Mouse (Mus musculus) thymus, postnatal 4 days (tissue): ENCODE measurements around the gene Tmem161b.
A peak's percentile ranks its signal among the peaks of the same experiment; 100 is the strongest.
"Not testable (repeated sequence)": the region's sequence is repeated elsewhere in the genome, so short reads cannot be mapped to it uniquely, and the experiment has no call there.

ENCODE experiments used
- DNase-seq: peaks from one replicate; pipeline ENCODE4 v3.0.0; 2021

Gene Tmem161b

DNA sequence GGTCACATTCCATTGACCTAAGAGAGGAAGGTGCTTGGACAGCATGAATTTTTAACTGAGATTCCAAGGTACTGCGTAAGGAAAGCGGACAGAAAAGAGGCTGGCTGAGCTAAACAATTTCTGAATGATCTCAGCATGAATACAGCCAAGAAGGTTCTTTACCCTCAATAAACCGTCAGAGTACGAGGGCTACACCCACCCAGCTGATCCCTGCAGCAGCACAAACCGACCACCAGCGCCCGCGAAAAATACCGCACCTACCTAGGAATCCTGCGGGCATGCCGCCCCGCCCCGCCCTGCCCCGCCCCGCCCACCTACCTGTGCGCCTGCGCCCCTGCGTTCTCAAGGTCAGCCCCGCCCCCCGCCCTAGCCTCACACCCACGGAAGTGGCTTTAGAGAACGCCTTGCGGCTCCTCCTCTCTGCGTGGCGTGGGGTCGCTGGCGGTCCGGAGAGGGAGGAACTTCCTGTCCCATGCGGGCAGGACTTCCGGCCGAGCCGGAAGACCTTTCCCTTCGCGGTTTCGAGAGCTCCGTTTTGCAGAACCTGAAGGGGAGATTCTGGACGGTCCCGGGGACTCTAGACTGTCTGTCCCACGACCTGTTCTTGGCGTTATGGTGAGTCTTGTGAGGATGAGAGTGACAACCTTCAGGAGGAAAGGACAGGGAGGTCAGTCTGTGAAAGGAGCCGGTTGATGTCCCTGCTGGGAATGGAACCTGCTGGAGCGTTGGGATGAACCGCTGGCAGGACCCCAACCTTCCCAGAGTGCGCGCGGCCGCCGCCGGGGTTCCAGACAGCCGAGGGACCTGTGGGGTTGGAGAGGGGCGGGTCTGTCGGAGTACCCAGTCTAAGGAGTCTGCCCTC is at the start of gene Tmem161b:
TSS of gene Tmem161b (plus strand) at position 477 of the 862 bp plus-strand sequence.
- peak; percentile 87 for DNase-seq

DNA sequence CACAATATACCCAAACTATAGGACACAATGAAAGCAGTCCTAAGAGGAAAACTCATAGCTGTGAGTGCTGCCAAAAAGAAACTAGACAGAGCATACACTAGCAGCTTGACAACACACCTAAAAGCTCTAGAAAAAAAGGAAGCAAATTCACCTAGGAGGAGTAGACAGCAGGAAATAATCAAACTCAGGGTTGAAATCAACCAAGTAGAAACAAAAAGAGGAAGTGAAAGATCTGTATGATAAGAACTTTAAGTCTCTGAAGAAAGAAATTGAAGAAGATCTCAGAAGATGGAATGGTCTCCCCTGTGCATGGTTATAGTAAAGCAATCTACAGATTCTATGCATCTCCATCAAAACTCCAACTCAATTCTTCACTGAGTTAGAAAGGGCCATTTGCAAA is 36.3 kb upstream of the Tmem161b start:
- DNase-seq: not testable (repeated sequence)

DNA sequence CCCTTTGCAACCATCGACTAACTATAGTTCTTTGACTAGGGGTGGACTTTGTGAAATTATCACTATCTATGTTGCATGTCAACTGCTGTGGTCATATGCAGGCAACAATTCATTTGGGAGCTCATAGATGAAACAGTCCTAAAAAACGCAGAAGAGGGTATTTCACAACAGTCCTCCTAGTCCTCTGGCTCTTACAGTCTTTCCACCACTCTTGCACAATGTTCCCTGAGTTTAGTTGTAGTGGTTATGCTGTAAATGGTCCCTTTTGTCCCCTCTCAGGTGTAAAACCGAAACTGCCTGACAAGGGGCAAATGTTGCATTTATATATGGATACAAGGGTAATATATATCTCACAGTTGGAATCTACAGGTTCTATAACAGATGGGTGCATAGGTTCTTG is 29.4 kb upstream of the Tmem161b start:
- DNase-seq: no peak

DNA sequence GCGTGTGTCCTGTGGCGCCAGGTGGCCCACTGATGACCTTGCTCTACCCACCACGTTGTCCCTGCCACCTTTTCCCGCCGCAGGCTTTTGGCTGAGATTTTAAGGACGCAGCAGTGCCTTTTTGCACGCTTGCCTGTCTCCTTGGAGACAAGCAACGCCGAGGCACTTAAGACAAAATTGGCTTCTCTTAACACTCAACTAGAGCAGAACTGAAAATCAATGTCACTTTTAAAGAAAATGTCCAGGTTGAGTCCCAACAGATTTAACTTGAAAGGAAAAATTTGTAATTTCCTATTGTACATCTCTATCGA is 541 bp downstream of the Tmem161b start:
- no peak for DNase-seq

DNA sequence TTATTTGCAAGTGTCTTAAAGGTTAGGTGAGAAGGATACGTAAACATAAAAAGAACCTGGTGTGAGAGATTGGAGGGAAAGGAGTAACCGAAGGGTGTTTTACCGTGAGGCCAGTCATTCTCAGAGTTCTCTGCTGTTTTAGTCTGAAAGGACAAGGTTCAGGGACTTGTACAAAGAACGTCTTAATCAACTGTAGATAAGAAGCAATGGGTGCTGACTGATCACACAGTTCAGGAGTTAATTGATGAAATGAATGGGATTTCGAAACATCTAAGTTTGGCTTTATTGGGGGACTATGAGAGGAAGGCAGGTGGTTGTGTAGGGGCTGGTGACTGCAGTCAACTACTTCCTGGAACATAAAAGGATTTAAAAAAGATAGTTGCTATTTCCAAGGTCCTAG is 922 bp downstream of the Tmem161b start:
- DNase-seq: no peak

DNA sequence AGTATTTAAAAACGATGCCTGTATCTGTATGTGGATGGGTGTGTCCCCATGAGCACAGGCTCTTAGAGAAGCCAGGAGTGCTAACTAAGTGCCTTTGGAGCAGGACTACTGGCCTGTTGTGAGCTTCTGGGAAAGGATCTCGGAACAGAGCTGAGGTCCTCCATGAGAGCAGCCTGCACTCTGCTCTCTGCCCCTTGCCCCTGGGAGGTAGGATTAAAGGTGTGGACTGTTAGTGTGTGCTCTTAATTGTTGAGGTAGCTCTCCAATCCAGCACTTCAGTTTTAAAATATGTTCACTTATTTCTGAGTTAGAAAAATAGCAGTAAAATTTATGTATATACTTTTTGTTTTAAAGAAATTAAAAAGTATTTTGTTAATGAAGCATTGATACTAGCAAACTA is 11.9 kb downstream of the Tmem161b start:
- no peak for DNase-seq

DNA sequence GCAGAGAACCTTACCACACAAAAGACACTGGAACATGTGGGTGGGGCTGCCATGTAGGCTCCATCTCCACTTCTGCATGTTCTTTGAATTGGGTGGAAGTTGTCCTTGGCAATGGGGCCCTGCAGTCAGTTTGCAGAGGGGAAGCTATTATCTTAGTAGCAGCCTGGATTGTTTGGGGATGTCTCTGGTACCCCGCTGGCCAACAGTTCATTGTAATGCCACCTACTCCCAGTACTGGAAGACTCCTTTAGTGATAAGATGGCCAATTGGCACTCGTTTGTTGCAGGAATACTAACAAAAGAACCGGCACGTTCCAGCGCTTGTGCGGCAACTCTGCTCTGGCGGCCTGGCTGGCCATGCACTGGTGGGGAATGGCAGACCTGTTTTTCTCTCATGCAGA is 14.7 kb downstream of the Tmem161b start:
- DNase-seq: no peak

DNA sequence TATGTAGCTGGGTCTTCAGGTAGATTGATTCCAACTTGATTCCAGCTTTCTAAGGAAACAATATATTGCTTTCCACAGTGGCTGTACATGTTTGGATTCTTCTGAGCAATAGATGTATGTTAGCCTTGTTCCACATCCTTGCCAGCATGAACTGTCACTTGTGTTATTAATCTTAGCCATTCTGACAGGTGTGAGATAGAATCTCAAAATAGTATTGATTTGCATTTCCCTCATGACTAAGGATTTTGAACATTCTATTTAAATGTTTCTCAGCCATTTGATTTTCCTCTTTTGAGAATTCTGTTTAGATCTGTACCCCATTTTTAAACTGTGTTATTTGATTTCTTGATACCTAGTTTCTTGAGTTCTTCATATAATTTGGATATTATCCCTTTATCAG is 16.1 kb downstream of the Tmem161b start:
- no peak for DNase-seq

DNA sequence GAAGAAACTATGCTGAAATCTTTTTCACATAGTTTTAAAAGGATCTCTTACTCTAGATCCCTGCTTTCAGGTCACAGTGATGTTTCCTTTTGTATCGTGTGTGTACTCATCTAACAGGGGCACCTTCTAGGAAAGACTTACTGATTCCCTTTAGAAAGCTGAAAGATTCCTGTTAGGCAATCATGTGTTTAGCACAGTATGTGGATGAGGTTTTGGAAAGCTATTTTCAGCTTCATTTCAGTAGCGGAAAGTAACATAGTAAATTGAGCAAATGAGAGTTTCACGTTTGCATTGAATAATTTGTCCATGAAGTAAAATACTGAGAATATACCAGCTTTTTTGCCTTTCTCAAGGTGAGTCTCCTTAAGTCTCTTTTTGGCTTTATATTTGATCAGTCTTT is 26.0 kb downstream of the Tmem161b start:
- DNase-seq: no peak

DNA sequence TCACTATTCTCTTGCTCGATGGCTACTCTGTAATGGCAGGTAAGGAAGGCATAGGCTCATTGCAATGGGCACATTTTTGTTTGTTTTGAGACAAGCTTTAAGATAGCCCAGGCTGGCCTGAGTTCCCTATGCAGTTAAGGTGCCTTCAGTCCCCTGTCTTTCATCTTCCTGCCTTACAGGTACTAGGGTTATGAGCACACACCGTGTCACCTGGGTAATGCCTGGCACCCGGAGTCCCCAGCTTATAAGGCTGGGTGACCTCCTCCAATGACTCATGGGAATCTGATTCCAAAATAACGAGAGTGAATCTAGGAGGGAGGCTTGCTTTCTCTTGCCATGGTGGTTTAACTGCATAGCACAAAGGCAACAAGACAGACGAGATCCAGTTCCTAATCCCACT is 29.2 kb downstream of the Tmem161b start:
- no peak for DNase-seq

DNA sequence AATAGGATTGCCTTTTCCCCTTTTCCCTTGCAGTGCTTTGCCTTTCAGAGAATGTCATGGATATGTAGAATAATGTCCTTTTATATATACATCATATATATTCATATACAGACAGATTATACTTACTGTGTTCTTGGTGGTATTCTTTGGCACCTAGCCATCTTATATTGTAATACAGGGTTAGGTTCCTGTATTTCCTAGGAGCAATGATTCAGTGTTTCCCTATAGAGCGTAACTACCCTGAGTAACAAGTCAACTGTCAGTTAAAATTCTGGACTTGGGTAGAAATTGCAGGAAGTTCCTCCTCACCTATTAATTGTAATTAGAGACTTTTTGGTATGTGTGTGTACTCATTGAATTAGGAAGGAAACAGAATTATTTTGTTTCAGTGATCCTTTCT is 33.0 kb downstream of the Tmem161b start:
- DNase-seq: no peak

DNA sequence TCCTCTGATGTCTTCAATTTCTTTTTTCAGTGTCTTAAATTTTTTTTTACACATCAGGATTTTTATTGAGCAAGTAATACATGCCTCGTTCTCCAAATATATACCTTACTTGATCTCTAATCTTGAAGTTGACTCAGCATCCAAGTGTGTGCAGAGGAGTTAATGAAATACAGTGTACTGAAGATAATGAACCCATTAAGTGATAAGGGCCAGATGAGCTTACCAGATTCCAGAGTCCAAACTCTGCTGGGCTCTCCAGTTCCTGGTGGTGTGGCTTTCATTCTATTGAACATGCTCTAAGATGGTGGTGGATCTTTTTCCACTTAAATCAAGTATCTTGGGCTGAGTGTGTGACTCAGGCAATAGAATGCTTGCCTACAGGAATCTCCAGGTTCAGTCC is 42.3 kb downstream of the Tmem161b start:
- not testable (repeated sequence) for DNase-seq

DNA sequence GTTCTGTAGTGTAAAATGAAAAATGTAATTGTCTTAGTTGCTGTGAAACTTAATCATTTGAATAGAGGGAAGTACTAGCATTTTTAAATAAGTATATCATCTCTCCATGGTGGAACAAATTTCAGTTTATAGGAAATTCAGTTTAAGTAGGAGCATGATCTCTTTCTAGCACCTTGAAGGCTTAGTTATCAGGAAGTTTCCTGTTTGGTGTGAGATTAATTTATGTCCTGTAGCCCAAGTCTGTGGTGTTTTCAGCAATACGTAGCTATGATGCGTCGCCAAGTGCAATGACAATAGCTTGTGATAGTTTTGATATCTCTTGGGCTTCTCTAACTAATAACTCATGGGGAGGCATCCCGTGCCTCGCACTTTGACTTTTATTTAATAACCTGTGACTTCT is 54.1 kb downstream of the Tmem161b start:
- DNase-seq: no peak

DNA sequence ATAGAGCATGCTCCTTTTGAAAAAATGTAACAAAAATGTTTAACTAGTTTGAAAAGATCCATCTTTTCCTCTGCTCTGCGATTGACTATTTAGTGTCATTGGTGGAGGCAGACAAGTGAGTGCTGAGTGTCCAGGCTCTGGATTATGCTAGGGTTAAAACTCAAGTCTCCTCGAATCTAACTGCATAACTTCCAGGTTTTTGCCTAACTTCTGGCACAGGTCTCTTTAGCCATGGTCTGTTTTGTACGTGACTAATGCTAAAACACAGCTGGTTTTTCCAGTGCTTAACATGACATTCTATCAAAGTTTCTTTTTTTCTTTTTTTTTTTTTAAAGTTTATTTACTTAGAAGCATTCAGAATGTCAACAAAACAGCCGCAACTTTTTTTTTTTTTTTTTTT is 58.3 kb downstream of the Tmem161b start:
- no peak for DNase-seq

DNA sequence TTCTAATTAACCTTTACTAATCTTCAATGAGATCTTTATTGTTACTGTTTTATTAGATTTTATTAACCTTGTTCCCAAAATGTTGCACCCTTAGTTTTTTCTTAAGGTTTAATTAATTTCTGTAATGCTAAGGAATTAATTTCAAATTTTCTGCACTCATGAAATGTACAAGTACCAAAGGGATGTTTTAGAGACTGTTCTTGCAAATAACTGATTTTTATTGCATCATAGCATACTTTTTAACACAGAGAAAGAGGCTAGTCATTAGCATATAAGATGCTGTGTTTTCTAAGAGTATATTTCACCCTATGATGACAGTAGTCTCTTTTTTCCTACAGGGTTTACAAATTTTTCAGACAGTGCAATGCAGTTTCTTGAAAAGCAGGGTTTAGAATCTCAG is 60.9 kb downstream of the Tmem161b start:
- no peak for DNase-seq

DNA sequence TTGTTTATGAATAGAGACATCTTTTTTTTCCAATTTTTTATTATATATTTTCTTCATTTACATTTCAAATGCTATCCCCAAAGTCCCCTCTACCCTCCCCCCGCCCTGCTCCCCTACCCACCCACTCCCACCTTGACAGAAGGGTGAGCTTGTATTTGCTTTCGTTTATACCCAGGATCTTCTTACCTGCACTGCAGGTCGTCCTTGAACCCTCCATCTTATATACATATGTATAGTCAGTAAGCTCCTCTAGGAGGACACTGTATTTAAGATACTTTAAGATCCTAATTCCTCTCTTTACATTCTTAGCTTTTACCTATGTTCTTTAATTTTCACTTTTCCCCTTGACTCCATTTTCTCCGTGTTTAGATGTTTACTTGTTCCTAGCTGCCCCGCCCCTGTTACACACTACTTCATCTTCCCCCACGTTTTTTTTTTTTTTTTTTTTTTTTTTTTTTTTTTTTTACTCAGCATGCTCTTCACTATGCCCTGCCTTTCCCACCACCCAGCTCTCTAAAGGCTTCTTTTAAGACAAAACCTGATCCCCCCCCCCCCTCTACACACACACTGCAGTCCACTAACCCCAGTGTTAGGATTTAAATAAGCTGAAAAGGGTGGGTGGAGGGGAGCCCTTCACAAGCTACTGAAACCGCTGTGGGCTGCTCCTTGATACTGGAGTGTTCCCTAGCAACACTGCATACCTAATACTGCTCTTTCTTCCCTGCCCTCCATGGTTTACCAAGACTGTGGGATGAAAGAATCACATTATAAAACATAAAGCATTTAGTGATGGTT is 62.9 kb downstream of the Tmem161b start:
- no peak for DNase-seq

DNA sequence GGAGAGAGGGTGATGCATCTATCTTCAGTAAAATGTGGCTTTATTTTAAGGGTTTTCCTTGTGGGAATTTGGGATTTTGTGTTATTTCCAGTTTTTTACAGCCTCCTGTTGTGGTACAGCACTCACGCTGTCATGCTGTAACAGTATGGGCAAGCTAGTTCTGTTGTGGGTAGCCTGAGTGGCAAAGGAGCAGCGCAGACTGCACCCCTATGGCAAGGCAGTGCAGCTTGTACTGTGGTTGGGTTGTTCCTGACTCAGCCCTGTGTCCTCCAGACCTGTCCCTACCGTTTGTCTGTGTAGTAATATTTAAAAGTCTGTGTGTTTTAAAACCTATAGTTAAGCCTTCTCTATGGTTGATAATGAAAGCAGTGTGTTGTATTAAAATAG is 63.5 kb downstream of the Tmem161b start:
- no peak for DNase-seq

DNA sequence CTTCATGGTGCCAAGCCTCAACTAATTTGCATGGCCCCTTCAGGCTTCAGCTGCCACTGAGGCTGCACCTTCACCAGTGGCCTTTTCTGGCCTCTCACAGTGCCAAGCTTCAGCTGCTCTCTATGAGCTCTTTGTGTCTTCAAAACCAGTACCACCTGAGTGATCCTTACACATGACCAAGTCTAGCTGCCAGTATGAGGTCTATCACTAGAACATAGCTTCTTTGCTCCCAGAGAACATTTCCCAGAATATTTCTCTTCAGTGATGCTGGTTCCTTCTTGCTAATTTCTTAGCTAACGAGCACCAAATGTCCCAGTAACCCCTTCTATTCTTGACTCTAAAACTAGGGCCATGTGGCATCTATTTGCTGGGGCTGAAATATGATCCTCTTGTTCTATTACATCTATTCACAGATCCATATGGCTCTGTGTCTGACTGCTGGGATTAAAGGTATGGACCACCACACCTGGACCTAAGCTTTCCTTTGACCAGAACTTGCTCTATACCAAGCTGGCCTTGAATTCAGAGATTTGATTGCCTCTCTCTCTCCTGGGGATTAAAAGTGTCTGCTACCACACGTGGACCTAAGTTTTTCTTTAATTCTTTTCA is 77.5 kb downstream of the Tmem161b start:
- DNase-seq: no peak

DNA sequence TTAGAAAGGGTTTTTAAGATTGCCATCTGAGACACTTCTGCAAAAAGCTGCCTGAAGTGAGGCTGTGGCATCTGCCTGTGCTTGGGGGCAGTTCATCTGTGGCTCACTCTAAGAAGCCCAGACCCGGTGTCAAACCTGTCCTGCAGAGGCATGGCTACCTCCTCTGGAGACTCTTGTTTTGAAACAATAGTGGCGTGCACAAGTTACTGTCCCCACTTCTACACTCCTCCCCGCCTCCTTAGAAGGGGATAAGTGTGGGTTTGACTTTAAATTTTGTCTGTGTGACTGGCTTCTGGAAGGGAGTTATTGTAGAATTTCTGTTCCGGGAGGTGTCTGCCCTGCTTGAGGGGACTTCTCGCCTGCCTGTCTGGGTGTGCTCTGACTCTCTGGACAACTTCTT is 121.2 kb downstream of the Tmem161b start:
- no peak for DNase-seq

DNA sequence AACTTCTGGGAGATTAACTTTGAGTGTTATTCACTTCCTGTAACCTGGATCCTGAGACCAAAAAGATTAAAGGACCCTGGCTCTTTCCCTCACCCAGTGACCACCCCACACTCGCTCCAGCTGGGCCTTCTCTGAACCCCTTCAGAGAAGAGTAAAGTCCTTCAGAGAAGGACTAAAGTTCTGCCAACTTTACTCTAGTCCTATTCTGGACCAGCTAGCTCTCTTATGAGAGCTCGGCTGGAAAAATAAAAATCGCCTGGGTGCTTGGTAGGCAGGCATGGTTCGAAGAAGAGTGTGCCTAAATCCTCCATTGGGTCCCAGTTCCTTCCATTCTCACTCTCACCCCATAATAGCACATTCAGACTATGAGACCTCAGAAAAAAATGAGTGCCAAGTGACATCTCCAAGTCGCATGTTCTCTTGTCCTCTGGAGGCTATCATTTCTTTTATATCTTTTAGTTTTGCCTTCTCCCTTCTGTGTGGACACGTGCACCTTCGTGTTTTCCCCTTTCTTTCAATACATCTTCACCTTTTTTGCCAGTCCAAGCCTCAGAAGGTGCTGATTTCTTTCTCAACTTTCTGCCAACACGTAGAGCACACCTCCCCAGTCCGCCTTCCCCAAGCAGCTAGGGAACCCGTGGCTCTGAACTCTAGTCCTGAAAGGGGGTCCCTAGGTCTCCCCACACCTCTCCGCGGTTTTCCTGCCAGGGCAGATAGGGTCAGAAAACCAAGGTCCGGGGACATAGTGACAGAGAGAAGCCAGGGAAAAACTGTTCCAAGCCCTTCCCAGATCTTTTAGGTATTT is 121.8 kb downstream of the Tmem161b start:
- DNase-seq: peak; percentile 7

DNA sequence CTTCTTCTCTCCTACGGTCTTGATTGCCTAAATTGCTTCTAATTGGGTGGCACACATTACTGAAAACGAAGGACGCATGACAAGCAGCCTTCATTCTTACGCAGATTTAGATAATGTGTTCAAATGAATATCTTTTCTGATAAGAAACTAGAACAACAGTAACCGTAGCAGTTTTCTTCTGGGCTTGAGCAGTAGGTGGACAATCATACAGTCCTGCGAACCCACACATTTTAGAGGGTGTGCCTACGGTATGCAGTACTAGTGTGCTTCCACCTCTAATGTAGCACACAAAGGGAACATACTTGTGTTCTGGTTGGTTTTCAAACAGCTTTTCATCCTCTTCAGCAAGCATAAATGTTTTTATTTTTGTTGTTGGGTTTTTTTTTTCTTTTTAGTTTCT is 122.6 kb downstream of the Tmem161b start:
- DNase-seq: no peak

DNA sequence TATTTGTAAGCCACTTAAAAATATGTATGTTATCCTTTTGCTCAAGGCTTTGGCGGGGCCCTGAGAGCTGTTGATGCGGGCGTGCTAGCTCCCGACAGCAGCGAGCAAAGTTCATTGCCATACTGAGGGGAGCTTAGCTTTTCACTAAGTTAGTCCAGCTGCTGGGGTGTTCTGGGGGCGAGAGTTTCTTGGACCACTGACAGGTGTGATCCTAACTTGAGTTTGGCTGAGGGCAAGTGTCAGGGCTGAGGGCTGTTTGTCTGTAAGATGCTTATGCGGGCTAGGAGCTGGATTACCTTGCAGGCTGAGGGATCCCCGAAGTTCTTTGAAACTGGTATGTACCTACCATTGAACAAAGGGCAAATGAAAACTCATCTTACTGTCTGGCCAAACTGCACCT is 123.0 kb downstream of the Tmem161b start:
- peak; percentile 11 for DNase-seq
